Mouse (Mus musculus) left cerebral cortex, adult 2 months (tissue): ENCODE measurements around the gene Stt3b. TPM values are rescaled to one million over a fixed set of nuclear protein-coding genes. Genes with fewer than 3 reads are reported as not detected.
A peak's percentile ranks its signal among the peaks of the same experiment; 100 is the strongest.
"Not testable (repeated sequence)": the region's sequence is repeated elsewhere in the genome, so short reads cannot be mapped to it uniquely, and the experiment has no call there.

Source experiments
- DNase-seq, 2 experiments: peaks; one replicate each; pipeline ENCODE4 v3.0.0; 2021 to 2022; ENCODE audit warnings: low spot score in 2 of 2, mixed read lengths in 1 of 2; ENCODE audit errors: extremely low spot score in 1 of 2
- H3K27ac ChIP-seq: fragments of 200-600 bp; 2 replicates; pipeline ENCODE4 v1.8.1; 2022
- H3K4me3 ChIP-seq: fragments of 200-600 bp; 2 replicates; pipeline ENCODE4 v1.8.1; 2022
- CTCF ChIP-seq: fragments of 200-600 bp; IDR thresholded peaks from 2 replicates; pipeline ENCODE4 v1.8.1; 2022; ENCODE audit warnings: antibody characterized with exemption, mild to moderate bottlenecking, moderate library complexity
- intact Hi-C: fragments of 180-260 bp; cut with DNase I; formaldehyde crosslinking; loops from one replicate; pipeline ENCODE4 v1.15.1; 2025
- total RNA-seq, 2 experiments: library from RNA; stranded (reverse); gene quantifications; 2 replicates each; pipeline ENCODE4 v1.2.3; 2021

The Stt3b gene
- total RNA-seq, 2 experiments from 2014 or later, result 87.7 to 92.9 TPM

DNA sequence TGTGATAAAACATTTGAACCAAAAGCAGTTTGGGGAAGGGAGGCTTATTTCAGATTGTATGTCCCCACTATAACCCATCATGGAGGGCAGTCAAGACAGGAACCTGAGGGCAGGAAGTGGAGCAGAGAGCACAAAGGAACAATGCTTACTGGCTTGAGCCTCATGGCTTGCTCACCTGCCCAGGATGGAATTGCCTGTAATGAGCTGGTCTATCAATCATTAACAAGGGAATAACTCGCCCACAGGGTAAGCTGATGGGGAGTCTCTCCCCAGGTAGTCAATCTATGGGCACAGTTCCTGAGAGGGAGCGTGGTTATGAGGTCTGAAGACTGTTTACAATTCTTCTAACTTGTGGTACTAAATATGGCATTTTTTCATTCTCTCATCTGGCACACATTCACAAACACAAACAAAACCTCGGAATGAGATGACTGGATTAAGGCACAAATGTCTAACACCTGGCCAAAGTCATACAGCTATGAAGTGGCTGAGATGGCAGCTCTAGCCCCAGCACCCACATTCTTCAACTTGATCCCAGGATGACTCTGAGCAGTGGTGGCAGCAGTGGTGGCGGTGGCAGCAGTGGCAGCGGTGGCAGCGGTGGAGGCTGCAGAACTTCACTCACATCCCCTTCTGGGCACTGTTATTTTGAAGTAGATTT lies 22.3 kb downstream of the Stt3b start:
- Histone ChIP-seq H3K27ac (no peak overlapping the region), H3K4me3 (no peak overlapping the region)
- TF ChIP-seq CTCF, result no peak
- intact Hi-C loops, result no loop called here
- DNase-seq, result no peak

DNA sequence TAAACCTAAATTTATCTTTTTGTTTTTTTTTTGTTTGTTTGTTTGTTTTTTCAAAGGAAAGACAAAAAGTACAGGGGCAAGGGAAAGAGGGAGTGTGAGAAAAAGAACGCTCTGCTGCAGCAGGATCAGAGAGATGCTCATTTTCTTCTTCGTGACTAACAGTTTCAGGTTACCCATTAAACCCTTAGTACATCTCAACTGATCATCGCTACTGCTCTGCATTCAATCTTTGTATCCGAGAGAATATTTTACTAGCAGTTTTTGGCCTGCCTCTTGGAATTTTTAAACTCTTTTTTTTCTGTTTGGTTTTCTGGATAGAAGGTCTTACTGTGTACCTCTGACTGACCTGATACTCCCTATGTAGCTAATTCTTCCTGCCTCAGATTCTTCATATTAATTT lies 25.8 kb downstream of the Stt3b start:
- TF ChIP-seq CTCF, result no peak
- no peak overlapping the region for H3K27ac ChIP-seq
- no peak overlapping the region for H3K4me3 ChIP-seq
- intact Hi-C loops, result no loop called here
- no peak for DNase-seq

DNA sequence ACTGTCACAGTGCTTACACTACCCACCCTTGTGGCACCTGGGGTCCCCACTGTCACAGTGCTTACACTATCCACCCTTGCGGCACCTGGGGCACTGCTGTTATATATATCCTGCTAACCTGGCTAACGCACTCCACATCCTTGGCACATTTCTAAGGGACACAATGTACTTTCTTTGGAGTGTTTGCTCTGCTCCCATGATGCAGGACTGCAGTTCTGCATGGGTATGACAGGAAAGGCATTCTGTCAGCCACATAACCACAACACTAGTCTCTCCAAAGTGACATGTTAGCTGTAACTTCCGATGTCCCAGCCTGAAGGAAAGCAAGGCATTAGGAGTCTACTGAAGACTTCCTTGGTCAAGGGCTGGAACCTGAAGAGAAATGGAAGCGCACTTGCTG lies 26.8 kb downstream of the Stt3b start:
- DNase-seq, result no peak
- Histone ChIP-seq H3K27ac (no peak overlapping the region), H3K4me3 (no peak overlapping the region)
- TF ChIP-seq CTCF, result no peak
- intact Hi-C loops, result no loop called here

DNA sequence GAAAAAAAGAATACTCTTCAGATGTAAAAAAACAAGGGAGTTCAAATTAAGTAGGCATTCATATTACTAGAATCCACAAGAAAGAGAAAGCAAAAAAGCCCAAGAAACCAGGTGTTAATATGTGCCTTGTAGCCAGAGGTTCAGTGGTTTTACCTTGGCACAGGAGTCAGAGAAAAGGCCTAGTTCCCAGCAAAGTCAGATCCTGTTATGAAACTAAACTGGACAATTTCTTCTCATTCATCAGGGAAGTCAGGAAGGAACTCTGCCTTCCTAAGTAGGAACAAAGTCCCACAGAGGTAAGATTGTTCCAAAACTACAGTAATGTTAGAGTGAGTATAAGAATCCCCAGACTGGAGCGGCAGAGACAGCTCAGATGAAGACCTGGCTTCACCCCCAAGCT lies 31.6 kb downstream of the Stt3b start:
- no peak for DNase-seq
- H3K27ac ChIP-seq, result no peak overlapping the region
- no peak for TF ChIP-seq CTCF
- H3K4me3 ChIP-seq, result no peak overlapping the region
- intact Hi-C loops, result no loop called here

DNA sequence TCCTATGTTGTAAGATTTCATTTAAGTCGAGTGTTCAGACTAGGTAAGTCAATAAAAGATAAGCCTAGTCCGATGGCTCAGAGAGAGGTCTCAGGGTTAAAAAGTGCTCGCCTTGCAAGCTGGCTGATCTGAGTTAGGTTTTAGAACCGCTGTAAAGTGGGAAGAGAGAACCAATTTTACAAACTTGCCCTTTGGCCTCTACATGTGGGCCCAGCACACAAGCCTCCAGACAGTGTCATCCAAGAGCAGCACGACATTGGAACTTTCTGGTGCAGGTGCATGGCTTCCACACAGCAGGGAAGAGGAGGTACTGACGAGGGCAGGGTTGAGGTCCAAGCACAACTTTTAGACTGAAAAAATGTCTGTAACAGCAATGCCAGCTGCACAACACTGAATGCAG lies 35.4 kb downstream of the Stt3b start:
- no peak overlapping the region for H3K4me3 ChIP-seq
- TF ChIP-seq CTCF, result no peak
- no peak for DNase-seq
- intact Hi-C loops, result no loop called here
- no peak overlapping the region for H3K27ac ChIP-seq

DNA sequence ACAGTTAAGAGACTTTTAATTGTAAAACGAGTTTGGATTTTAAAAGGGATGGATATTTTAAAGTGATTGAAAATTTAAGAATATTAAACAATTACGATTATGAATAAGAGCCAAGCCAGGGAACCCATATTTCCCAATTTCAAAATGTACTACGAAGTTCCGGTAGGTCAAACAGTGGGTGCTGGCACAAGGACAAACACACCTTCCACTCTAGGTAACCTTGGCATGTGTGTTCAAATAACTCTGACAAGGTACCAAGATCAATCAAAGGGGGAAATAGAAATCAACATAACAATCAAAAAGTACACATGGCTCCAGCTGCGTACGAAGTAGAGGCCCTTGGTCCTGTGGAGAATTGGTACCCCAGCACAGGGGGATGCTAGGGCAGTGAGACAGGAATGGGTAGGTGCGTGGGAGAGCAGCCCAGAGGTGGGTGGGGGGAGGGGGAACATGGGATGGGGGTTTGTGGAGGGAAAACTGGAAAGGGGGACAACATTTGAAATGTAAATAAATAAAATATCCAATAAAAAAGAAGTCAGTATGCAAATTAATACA lies 37.0 kb downstream of the Stt3b start:
- no peak for DNase-seq
- Histone ChIP-seq H3K4me3 (no peak overlapping the region), H3K27ac (no peak overlapping the region)
- no peak for TF ChIP-seq CTCF
- intact Hi-C loops, result no loop called here

DNA sequence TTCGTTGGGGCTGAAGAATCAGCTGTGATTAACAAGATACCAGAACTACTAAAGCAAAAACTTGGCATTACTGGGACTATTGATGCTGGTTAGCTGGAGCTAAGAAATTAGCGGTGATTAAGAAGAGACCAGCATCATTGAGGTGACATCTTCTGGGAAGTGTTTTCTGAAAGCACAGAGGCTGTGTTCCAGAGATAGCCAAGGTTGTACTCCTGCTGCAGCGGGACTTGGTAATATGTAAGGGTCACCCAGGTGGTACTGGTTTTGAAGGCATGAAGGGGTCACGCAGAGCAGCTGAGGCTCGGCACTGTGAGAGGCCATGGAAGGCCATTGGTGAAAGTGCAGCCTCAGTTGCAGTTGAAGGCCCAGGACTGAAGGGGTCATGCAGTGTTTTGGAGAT lies 37.8 kb downstream of the Stt3b start:
- intact Hi-C loops, H3K27ac ChIP-seq, H3K4me3 ChIP-seq: not testable (repeated sequence)
- peak in 1 of 2 experiments; percentile 27 for DNase-seq

DNA sequence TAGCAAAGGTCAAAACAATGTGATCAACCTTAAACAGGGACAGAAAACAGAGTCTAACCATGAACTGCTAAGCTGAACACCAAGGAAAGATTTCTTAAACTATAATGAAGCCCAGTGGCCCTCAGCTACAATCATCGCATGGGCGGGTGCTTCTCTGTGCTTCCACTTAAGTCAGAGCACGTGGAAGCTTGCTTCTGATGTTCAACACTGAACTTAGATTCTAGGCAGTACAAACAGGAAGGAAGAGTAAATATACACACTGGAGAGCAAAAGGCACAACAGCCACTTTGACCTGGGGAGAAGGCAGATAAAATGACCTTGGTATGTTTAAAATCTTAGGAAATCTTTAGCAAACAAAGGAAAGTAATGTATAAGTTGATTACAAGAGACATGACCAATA lies 38.7 kb downstream of the Stt3b start:
- no peak for TF ChIP-seq CTCF
- intact Hi-C loops, result no loop called here
- no peak overlapping the region for H3K4me3 ChIP-seq
- DNase-seq, result no peak
- H3K27ac ChIP-seq, result no peak overlapping the region

DNA sequence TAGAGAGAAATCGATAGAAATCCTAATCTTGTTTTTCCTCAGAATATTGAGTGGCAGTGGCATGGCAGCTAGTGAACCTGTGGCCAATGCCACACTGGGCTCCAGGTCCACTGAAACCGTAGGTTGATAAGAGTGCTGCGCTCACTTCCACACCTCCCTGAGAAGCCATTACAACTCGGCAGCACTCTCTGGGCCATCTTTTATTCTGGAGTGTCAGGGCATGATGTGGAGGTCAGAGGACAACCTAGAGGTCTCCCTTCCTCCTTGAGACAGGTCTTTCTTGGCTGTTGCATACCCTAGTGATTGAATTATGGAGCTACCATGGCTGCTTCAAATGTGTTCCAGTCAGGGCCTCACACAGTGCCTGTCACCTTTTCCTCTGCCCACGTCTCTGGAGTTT lies 48.3 kb downstream of the Stt3b start:
- H3K4me3 ChIP-seq, result no peak overlapping the region
- intact Hi-C loops, result loop anchor here (5.0 to 10.0 kb wide), 4 partner anchors 175 to 467 kb away; partner anchors contain the start of gene Gpd1l
- no peak for DNase-seq
- H3K27ac ChIP-seq, result no peak overlapping the region
- no peak for TF ChIP-seq CTCF

DNA sequence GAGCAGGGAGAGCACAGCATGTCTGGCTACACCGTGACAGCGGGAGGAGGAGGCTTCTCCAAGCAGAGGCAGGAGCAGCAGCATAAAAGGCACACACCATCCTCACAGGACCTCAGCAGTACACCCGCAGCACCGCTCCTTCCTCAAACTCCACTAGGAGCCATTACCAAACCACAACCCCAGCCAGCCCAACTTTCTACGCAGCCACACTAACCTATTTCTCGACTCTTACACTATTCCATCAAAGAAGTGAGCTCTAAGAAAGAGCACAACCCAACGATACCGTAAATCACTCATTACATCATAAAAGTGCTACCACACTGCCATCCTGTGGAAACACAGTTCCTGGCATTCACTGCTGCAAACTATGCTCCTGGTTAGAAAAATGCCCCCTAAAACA lies 48.8 kb downstream of the Stt3b start:
- H3K4me3 ChIP-seq, result no peak overlapping the region; the same call in 1 of the 2 replicates

DNA sequence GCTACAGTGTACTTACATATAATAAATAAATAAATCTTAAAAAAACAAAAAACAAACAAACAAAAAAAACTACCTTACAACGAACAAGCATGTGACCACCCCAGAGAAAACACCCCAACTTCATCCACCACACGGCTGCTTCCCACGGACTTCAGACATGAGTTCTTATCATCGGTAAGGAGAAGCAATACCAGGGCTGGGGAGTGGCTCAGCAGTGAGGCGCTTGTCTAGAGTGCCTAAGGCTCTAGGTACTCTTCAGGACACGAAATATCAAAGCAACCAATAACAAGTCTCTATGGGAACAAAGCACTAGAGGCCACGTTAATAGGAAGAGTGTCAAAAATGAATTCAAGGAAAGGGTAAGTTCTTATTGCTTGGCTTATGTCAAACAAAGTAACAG lies 49.8 kb downstream of the Stt3b start:
- Histone ChIP-seq H3K4me3 (no peak overlapping the region), H3K27ac (no peak overlapping the region)
- intact Hi-C loops, result loop anchor here (5.0 to 10.0 kb wide), 4 partner anchors 173 to 466 kb away; partner anchors contain the start of gene Gpd1l
- DNase-seq, result no peak
- 0 out of 2 replicates have a peak, but pooled peaks have one; percentile 0 for TF ChIP-seq CTCF

More for the DNA sequence above, 48.8 kb downstream of the Stt3b start:
- no peak overlapping the region for H3K27ac ChIP-seq
- intact Hi-C loops, result loop anchor here (5.0 to 10.0 kb wide), 4 partner anchors 174 to 467 kb away; partner anchors contain the start of gene Gpd1l
- TF ChIP-seq CTCF, result peak; percentile 72
- DNase-seq, result no peak

DNA sequence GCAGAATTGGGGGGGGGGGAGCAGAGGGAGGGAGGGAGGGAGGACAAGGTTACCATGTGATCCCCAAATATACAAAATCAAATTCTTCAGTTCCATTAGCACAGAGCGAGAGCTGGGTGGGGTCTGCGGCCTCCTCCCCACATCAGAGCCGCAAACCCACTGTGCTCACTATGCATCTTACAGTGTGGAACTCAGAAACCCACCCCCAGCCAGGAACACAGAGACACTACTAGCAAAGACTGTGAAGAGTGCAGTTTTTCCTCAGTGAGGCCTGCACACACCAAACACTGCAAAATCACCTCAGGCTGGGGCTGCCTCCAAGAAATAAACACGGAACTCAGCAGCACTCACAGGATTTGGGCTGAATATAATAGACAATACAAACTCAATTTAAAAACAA lies 50.4 kb downstream of the Stt3b start:
- no peak for DNase-seq
- Histone ChIP-seq H3K4me3 (no peak overlapping the region), H3K27ac (no peak overlapping the region)
- intact Hi-C loops, result loop anchor here (5.0 to 10.0 kb wide), 5 partner anchors 98 to 465 kb away; partner anchors contain the start of gene Gpd1l
- TF ChIP-seq CTCF, result no peak
